Mouse (Mus musculus) brain, embryonic 14.5 days (tissue): ENCODE results near the gene Zmpste24.

Experiments used
- CTCF ChIP-seq: fragments of 200-500 bp; IDR thresholded peaks from 2 replicates; pipeline ENCODE4 v1.5.1; 2012; ENCODE audit warnings: inconsistent platforms, mild to moderate bottlenecking, moderate library complexity, borderline replicate concordance; ENCODE audit not compliant: insufficient read depth, insufficient read length; ENCODE audit errors: extremely low read depth
- POLR2A ChIP-seq: fragments of 200-500 bp; IDR thresholded peaks from 2 replicates; pipeline ENCODE4 v1.6.1; 2012; ENCODE audit warnings: mild to moderate bottlenecking, inconsistent platforms, borderline replicate concordance; ENCODE audit not compliant: poor library complexity, insufficient read depth, insufficient read length, severe bottlenecking; ENCODE audit errors: extremely low read depth

GRCm38 (mm10) chr4:121077915-121078646 is 20.0 kb downstream of the Zmpste24 start:
- TF ChIP-seq POLR2A (no peak), CTCF (no peak)
